Mouse (Mus musculus): ENCODE data around the gene Timd2. TPM values are rescaled to one million over a fixed set of nuclear protein-coding genes. Genes with fewer than 3 reads are reported as not detected.
"Not testable (repeated sequence)": the region's sequence is repeated elsewhere in the genome, so short reads cannot be mapped to it uniquely, and the experiment has no call there.

Gene Timd2
- polyA plus RNA-seq (2015; fragmentation: Nextera tagmentation; extraction: Ambion mirVana): 0.06 TPM in 1 of 2 replicates, not detected in the other

DNA sequence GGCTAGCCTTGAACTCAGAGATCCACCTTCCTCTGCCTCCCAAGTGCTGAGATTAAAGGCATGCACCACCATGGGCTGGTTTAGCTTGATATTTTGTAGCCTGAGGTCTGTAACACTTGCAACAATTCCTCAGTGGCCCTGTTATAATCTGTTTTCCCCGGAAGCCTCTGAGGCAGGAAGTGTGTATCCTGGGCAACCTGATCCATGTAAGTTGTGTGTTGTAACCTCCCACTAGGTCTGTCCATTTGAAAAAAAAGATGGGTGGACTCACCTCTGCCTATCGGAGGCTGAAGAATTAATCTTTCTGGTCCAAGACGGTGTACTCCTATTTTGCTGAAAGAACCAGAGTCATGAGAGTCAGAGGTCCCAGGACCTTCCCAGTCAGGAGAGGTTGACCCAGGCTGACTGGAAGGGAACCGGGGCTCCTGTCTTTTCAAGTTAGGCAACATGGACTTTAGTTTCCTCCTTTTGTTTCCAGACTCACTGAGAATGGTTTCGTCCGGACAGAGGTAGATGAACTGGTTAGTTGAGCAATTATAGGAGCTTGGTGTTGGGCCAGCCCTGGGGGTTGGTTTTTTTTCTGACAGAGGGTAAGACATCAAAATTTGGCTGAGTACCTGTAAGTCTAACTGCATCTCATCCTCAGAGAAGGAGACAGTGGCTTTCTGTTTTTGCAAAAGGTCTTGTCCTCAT lies at the start of gene Timd2:
Gene Timd2 (minus strand): TSS at position 398 of the 693 bp plus-strand sequence.
- H3K36me3 ChIP-seq: no peaks in the 10 kb centered on the region
- H3K27ac ChIP-seq (replicated peaks): no peak within 1 kb of the TSS
- no peaks in the 10 kb centered on the region for H3K9me3 ChIP-seq
- 85% methylated on average over 6 of the region's 6 CpGs for WGBS
- no peaks in the 10 kb centered on the region for H3K4me1 ChIP-seq (replicated peaks)
- H3K4me3 ChIP-seq: no peak within 1 kb of the TSS
- H3K27me3 ChIP-seq: no peaks in the 10 kb centered on the region
- ATAC-seq (ENCODE audit: low read depth): no peak
- no peak within 1 kb of the TSS for H3K9ac ChIP-seq
- H3K4me2 ChIP-seq: no peak within 1 kb of the TSS

DNA sequence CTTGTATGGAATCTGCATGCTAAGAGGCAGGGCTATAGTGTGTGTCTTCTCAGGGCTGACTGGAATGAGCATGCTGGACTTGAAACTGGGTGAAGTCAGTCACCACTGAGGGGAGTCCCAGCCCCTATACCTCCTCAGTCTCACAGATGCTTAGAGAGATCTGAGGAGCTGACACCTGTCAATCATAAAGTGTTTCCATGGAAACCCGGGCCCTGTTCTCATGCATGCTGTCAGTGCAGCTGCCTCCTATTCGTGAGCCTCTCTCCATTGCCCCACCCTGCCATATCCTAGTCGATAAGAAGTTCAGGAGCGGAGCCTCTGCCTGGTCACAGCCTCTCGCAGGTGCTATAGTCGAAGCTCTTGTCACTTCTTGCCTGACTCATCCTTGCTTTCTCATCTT lies 48.9 kb upstream of the Timd2 start:
- not testable (repeated sequence) for H3K9ac ChIP-seq; H3K4me2 ChIP-seq; H3K9me3 ChIP-seq; H3K27ac ChIP-seq (replicated peaks); H3K36me3 ChIP-seq; H3K4me1 ChIP-seq (replicated peaks); H3K4me3 ChIP-seq; H3K27me3 ChIP-seq; ATAC-seq (ENCODE audit: low read depth)
- WGBS: 87% methylated on average over 6 of the region's 6 CpGs

DNA sequence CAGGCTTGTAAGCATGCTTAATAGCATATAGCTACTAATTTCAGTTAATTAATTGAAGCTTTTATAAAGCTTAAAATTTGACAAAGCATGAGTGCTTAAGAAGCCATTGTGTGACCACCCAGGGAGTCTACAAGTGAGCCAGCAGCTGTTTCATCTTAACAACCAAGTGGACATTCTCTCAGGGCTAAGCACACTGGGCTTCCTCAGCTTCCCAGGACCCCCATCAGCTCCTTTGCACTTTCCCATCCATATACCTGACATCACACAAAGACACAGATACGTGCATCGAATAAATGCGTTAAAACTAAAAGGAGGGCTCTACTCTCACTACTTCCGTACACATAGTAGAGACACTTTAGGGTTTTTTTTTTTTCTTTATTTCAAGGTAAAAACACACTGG lies 47.8 kb upstream of the Timd2 start:
- 75% methylated on average over 4 of the region's 4 CpGs for WGBS
- Histone ChIP-seq H3K4me1 (replicated peaks) (no peaks in the 10 kb centered on the region), H3K27me3 (no peaks in the 10 kb centered on the region), H3K27ac (replicated peaks) (no peak overlapping the region), H3K4me3 (no peak overlapping the region), H3K9ac (no peak overlapping the region), H3K4me2 (no peak overlapping the region), H3K36me3 (no peaks in the 10 kb centered on the region), H3K9me3 (no peaks in the 10 kb centered on the region)
- ATAC-seq (ENCODE audit: low read depth): no peak

DNA sequence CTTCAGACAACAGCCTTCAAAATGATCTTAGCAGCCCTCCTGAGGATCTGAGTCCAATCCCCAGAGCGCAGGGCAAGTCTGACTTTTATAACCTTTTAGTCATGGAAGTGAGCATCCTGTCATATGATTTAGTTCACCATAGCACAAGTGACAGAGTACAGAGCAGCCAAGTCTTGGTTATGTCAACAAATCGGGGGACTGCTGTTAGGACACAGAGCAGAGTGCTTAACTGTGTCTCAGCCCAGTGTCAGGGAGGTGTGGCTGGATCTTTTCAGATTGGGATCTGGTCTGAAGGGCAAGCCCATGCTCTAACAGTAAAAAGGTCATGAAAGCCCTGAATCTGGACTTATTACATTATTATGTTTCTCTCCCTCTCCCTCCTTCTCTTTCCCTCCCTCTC lies 46.8 kb upstream of the Timd2 start:
- no peaks in the 10 kb centered on the region for H3K36me3 ChIP-seq
- no peak for ATAC-seq (ENCODE audit: low read depth)
- H3K27me3 ChIP-seq: no peaks in the 10 kb centered on the region
- H3K4me3 ChIP-seq: no peak overlapping the region
- 73% methylated on average over 2 of the region's 2 CpGs for WGBS
- H3K9ac ChIP-seq: no peak overlapping the region
- no peaks in the 10 kb centered on the region for H3K4me1 ChIP-seq (replicated peaks)
- H3K27ac ChIP-seq (replicated peaks): no peak overlapping the region
- H3K4me2 ChIP-seq: no peak overlapping the region
- no peaks in the 10 kb centered on the region for H3K9me3 ChIP-seq

DNA sequence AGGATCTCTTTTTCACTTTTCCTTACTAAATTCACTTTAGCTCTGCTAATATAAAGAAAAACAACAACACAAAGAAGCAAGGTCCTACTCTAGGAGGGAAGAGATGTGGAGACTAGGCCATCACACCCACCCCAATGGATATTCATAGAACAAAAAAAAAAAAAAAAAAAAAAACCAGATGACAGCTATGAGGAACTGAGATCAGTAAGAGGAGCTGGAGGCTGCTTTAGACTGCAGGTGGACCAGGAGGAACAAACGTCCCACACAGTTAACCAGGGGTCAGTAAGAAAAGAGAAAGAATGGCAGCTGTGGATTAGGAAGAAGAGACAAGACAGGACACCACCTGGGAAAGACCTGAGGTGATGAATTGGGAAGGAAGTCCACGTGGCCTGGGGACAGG lies 41.1 kb upstream of the Timd2 start:
- H3K27me3 ChIP-seq: no peaks in the 10 kb centered on the region
- H3K4me1 ChIP-seq (replicated peaks): no peaks in the 10 kb centered on the region
- no peak overlapping the region for H3K9ac ChIP-seq
- WGBS: 63% methylated on average over 2 of the region's 2 CpGs
- H3K9me3 ChIP-seq: no peaks in the 10 kb centered on the region
- no peak overlapping the region for H3K27ac ChIP-seq (replicated peaks)
- H3K4me3 ChIP-seq: no peak overlapping the region
- ATAC-seq (ENCODE audit: low read depth): no peak
- H3K4me2 ChIP-seq: no peak overlapping the region
- H3K36me3 ChIP-seq: no peaks in the 10 kb centered on the region

DNA sequence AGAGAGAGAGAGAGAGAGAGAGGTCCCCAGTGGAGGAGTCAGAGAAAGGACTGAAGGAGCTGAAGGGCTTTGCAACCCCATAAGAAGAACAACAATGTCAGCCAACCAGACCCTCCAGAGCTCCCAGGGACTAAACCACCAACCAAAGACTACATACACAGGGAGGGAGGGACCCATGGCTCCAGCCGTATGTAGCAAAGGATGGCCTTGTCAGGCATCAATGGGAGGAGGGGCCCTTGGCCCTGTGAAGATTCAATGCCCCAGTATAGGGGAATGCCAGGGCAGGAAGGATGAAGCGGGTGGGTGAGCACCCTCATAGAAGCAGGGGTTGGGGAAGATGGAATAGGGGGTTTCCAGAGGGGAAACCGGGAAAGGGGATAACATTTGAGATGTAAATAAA lies 34.9 kb upstream of the Timd2 start:
- WGBS: 86% methylated on average over 3 of the region's 3 CpGs
- no peaks in the 10 kb centered on the region for H3K27me3 ChIP-seq
- no peak for ATAC-seq (ENCODE audit: low read depth)
- no peaks in the 10 kb centered on the region for H3K36me3 ChIP-seq
- no peak overlapping the region for H3K4me3 ChIP-seq
- no peaks in the 10 kb centered on the region for H3K4me1 ChIP-seq (replicated peaks)
- no peak overlapping the region for H3K4me2 ChIP-seq
- H3K9ac ChIP-seq: no peak overlapping the region
- no peak overlapping the region for H3K27ac ChIP-seq (replicated peaks)
- no peaks in the 10 kb centered on the region for H3K9me3 ChIP-seq

DNA sequence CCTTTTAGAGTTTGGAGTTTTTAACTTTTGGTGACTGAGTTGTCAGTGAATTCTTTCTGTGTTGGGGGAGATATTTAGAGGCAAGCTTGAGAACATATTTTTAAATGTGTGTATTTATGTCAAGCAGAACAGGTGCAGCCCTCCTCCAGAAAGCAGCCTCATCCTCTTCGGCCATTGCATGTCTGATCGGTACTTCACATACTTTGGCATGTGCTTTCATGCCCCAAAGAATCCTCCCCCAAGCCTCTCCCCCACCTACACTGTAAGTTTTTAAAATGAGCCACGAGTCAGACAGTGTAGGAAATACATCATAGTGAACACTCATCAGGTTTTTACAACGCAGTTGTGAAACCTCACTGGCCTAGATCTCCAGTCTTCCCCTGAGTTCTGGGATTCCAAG lies 34.0 kb upstream of the Timd2 start:
- H3K4me2 ChIP-seq: no peak overlapping the region
- H3K27me3 ChIP-seq: no peaks in the 10 kb centered on the region
- H3K9me3 ChIP-seq: no peaks in the 10 kb centered on the region
- H3K36me3 ChIP-seq: no peaks in the 10 kb centered on the region
- no peak for ATAC-seq (ENCODE audit: low read depth)
- no peaks in the 10 kb centered on the region for H3K4me1 ChIP-seq (replicated peaks)
- H3K27ac ChIP-seq (replicated peaks): no peak overlapping the region
- H3K4me3 ChIP-seq: no peak overlapping the region
- WGBS: 91% methylated on average over 4 of the region's 4 CpGs
- no peak overlapping the region for H3K9ac ChIP-seq

DNA sequence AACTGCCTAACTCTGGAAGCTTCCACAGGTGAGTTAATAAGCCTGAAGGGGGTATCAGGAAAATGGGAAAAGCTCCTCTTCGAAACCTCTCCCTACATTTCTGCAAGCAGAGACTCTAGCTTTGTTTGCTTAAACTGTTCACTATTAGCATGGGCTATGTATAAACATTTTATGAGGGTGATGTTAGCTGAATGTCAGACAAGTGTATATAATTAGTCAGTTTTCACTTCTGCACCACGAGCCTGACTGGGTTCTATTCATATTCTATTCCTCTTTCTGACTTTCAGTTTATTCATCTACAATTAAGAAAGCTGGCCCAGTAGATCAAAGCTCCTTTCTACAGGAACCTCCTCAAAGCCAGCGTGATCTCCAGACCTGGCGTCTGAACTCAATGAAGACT lies 32.6 kb upstream of the Timd2 start:
- ATAC-seq (ENCODE audit: low read depth): no peak
- H3K27ac ChIP-seq (replicated peaks): no peak overlapping the region
- no peaks in the 10 kb centered on the region for H3K9me3 ChIP-seq
- no peak overlapping the region for H3K9ac ChIP-seq
- 89% methylated on average over 4 of the region's 4 CpGs for WGBS
- H3K4me2 ChIP-seq: no peak overlapping the region
- H3K27me3 ChIP-seq: no peaks in the 10 kb centered on the region
- H3K36me3 ChIP-seq: no peaks in the 10 kb centered on the region
- no peak overlapping the region for H3K4me3 ChIP-seq
- no peaks in the 10 kb centered on the region for H3K4me1 ChIP-seq (replicated peaks)

DNA sequence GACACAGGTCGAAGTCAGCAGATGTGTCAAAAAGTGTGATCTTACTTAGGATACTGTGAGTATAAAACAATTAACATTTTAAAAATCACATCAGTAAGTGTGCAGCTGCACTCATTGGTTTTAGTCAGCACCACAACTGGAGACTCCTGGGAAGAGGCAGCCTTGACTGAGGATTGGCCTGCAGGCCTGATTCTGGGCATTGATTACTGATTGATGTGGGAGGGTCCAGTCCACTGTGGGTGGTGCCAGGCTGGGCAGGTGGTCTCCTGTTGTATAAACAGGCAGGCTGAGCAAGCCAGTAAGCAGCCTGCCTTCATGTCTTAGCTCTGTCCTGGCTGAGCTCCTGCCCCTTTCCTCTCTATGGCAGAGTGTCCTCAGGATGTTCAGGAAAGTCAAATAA lies 28.2 kb upstream of the Timd2 start, which contains the start of gene Havcr1:
Gene Havcr1 (plus strand): TSS at position 5 of the 400 bp plus-strand sequence.
- H3K4me3 ChIP-seq; H3K4me2 ChIP-seq; H3K27ac ChIP-seq (replicated peaks); H3K36me3 ChIP-seq; H3K4me1 ChIP-seq (replicated peaks); H3K27me3 ChIP-seq; H3K9ac ChIP-seq; ATAC-seq (ENCODE audit: low read depth); H3K9me3 ChIP-seq: not testable (repeated sequence)
- WGBS: 90% methylated on average over 1 of the region's 1 CpGs

DNA sequence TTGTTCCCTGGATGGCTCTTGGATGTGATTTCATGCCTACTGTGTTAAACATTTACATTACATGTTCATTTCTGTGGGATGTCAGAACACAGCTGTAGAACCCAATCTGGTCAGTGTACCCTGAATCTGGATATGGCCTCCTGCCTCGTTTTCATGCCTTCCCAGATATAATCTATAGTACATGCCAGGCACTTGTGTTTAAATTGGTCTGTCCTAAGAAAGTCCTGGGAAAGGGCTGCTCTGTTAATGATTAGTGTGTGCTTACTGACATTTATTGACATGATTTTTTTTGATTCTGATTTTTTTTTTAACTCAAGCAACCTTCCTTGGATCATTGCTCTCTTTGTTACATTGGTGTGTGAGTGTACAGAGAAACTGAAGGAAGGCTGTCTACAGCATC lies 27.8 kb upstream of the Timd2 start:
- no peak for ATAC-seq (ENCODE audit: low read depth)
- no peak overlapping the region for H3K27ac ChIP-seq (replicated peaks)
- no peaks in the 10 kb centered on the region for H3K27me3 ChIP-seq
- H3K9ac ChIP-seq: no peak overlapping the region
- no peaks in the 10 kb centered on the region for H3K9me3 ChIP-seq
- no peaks in the 10 kb centered on the region for H3K4me1 ChIP-seq (replicated peaks)
- no peak overlapping the region for H3K4me3 ChIP-seq
- no peak overlapping the region for H3K4me2 ChIP-seq
- no peaks in the 10 kb centered on the region for H3K36me3 ChIP-seq
- 76% methylated on average over 1 of the region's 1 CpGs for WGBS

DNA sequence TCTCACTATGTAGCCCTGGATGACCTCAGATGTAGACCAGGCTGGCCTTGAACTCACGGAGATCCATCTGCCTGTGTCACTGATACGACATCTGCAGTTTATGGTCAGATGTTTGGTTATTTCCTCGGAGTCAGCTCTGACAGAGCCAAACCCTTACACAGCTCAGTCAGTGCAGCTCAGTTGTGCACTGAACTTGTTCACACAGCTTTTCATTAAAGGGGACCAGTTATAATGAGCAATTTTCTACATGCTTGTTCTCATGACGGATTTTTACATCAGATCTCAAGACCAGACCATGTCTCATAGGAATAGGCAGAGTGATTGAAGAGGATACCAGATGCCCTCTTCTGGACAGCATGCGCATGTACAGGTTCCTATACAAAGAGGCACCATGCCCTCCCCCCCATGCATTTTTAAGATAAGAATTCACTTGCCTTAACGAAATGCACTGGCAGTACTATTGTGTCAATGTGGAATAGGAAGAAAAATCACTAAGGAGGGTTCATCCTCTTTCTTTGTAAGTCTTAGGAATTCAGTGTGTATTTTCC lies 26.5 kb upstream of the Timd2 start:
- H3K4me1 ChIP-seq (replicated peaks): no peaks in the 10 kb centered on the region
- no peak for ATAC-seq (ENCODE audit: low read depth)
- 74% methylated on average over 6 of the region's 6 CpGs for WGBS
- no peak overlapping the region for H3K27ac ChIP-seq (replicated peaks)
- no peak overlapping the region for H3K9ac ChIP-seq
- no peak overlapping the region for H3K4me3 ChIP-seq
- no peak overlapping the region for H3K4me2 ChIP-seq
- H3K9me3 ChIP-seq: no peaks in the 10 kb centered on the region
- no peaks in the 10 kb centered on the region for H3K36me3 ChIP-seq
- H3K27me3 ChIP-seq: no peaks in the 10 kb centered on the region

DNA sequence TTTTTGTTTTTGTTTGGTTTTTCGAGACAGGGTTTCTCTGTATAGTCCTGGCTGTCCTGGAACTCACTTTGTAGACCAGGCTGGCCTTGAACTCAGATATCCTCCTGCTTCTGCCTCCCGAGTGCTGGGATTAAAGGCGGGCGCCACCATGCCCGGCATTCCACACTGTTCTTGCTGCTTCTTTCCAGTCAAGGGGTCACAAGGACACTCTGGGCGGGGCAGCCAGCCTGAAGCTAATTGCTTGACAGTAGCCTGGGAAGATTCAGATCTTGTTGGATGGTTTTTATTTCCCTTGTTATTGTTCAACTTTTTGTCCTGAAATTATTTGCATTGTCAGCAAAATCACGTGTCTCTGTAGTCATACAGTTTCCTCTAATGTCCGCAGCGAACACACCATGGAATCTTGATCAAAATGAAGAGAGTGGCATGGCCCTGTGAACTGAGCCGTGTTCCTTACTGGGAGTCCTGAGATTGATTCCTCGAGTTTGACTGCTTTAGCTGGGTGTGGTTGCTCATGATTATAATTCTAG lies 24.7 kb upstream of the Timd2 start:
- Histone ChIP-seq H3K4me3 (no peak overlapping the region), H3K36me3 (no peaks in the 10 kb centered on the region), H3K4me2 (no peak overlapping the region), H3K9me3 (no peaks in the 10 kb centered on the region), H3K27me3 (no peaks in the 10 kb centered on the region), H3K27ac (replicated peaks) (no peak overlapping the region), H3K9ac (no peak overlapping the region), H3K4me1 (replicated peaks) (no peaks in the 10 kb centered on the region)
- ATAC-seq (ENCODE audit: low read depth): no peak
- 87% methylated on average over 11 of the region's 11 CpGs for WGBS

DNA sequence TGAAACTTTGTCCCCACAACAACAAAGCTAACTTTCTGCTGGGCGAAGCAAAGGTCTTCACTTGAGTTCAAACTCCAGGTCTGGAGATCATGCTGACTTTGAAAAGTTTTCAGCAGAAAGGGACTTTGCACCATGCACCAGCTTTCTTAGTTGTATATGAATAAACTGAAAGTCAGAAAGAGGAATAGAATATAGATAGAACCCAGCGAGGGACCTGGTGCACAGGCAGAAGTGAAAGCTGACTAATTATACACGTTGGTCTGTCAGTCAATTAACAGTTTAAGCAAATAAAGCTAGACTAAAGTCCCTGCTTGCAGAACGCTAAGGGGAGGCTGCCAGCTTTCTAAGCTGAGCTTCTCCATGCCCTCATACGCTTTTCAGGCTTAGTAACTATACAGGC lies 8.0 kb downstream of the Timd2 start:
- H3K9me3 ChIP-seq: no peaks in the 10 kb centered on the region
- no peaks in the 10 kb centered on the region for H3K4me1 ChIP-seq (replicated peaks)
- no peak overlapping the region for H3K4me3 ChIP-seq
- H3K9ac ChIP-seq: no peak overlapping the region
- no peaks in the 10 kb centered on the region for H3K27me3 ChIP-seq
- H3K36me3 ChIP-seq: no peaks in the 10 kb centered on the region
- no peak overlapping the region for H3K27ac ChIP-seq (replicated peaks)
- ATAC-seq (ENCODE audit: low read depth): no peak
- 89% methylated on average over 5 of the region's 5 CpGs for WGBS
- H3K4me2 ChIP-seq: no peak overlapping the region

Measured in neural tube, embryonic 13.5 days (tissue).